Mouse (Mus musculus): ENCODE measurements around the gene Adamts2.

GRCm38 (mm10) chr11:50670881-50671280, 69.0 kb downstream of the Adamts2 start:
- no peak for TF ChIP-seq POLR2A (IDR thresholded peaks at IDR 0.05; ENCODE audit: insufficient read depth, low read depth, low read length)
- no peak for TF ChIP-seq CTCF (IDR thresholded peaks at IDR 0.05)
- no peak for TF ChIP-seq EP300 (IDR thresholded peaks at IDR 0.05; ENCODE audit: insufficient read depth, low read depth, low read length)
